Comparison of ENCODE assay signal across 8 mouse cellular contexts in the genomic region with DNA sequence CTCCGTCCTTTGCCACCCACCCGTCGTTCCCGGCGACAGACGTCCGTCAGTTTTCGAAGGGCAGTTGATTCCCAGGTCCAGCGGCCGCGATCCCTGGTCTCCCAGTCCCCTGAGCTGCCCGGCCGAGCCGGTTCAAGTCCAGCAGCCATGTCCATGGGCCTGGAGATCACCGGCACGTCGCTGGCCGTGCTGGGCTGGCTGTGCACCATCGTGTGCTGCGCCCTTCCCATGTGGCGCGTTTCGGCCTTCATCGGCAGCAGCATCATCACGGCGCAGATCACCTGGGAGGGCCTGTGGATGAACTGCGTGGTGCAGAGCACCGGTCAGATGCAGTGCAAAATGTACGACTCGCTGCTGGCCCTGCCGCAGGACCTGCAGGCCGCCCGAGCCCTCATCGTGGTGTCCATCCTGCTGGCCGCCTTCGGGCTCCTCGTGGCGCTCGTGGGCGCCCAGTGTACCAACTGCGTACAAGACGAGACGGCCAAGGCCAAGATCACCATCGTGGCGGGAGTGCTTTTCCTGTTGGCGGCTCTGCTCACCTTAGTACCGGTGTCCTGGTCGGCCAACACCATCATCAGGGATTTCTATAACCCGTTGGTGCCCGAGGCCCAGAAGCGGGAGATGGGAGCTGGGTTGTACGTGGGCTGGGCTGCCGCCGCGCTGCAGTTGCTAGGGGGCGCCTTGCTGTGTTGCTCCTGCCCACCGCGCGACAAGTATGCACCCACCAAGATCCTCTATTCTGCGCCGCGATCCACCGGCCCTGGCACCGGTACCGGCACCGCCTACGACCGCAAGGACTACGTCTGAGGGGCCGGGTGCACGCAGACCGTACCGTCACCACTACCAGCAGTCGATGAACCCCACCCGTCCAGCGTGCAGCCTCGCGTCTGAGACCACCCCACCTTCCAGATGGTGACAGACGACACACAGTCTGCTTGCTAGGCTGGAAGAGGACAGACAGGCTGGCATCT. TPM values are rescaled to one million over a fixed set of nuclear protein-coding genes. Genes with fewer than 3 reads are reported as not detected.
A peak's percentile ranks its signal among the peaks of the same experiment; 100 is the strongest.
DNase-seq lines count a peak whose midpoint lies in the region; ATAC-seq lines count a peak whose summit lies in the region.

No protein-coding gene starts in this region.

- H3K9me3 ChIP-seq in heart, embryonic 12.5 days (replicated peaks) = no peaks in the 10 kb centered on the region
- H3K9me3 ChIP-seq in intestine, embryonic 14.5 days (ENCODE audit: control insufficient read depth, low read length) = no peaks in the 10 kb centered on the region

- intact Hi-C loops in heart, postnatal 10 days (cut with DNase I) = no loop called here

- peak overlapping the region; percentile 39 for H3K4me3 ChIP-seq in heart, embryonic 12.5 days
- H3K4me3 ChIP-seq in brown adipose tissue, adult 24 weeks (ENCODE audit: insufficient read depth, low read depth, low read length) = peak overlapping the region; percentile 8
- peak overlapping the region; percentile 30 for H3K4me3 ChIP-seq in intestine, embryonic 14.5 days (ENCODE audit: low read depth, low read length)

- no peak for ATAC-seq in heart, embryonic 12.5 days (ENCODE audit: insufficient number of reproducible peaks, low FRiP score)
- ATAC-seq in intestine, embryonic 14.5 days (replicated peaks; ENCODE audit: low FRiP score, low TSS enrichment, low read depth) = peak; percentile 6; the same call in 1 of the 2 replicates
- peak; percentile 50 for ATAC-seq in megakaryocyte progenitor cell, adult 5-6 weeks (replicated peaks; ENCODE audit: poor library complexity)
- no peak for ATAC-seq in CD4-positive, CD25-positive, alpha-beta regulatory T cell, adult 4 months

- H3K27ac ChIP-seq in heart, embryonic 12.5 days (ENCODE audit: poor library complexity, severe bottlenecking) = no peak overlapping the region
- no peak overlapping the region for H3K27ac ChIP-seq in brown adipose tissue, adult 24 weeks (replicated peaks; ENCODE audit: low read depth, low read length)
- peak overlapping the region; percentile 87 for H3K27ac ChIP-seq in intestine, embryonic 14.5 days (ENCODE audit: low read depth)

- H3K4me2 ChIP-seq in heart, embryonic 12.5 days = peak overlapping the region; percentile 66
- peak overlapping the region; percentile 46 for H3K4me2 ChIP-seq in intestine, embryonic 14.5 days (ENCODE audit: low read length)

- 5% methylated on average over 79 of the region's 79 CpGs for WGBS in heart, embryonic 12.5 days
- 4% methylated on average over 78 of the region's 79 CpGs for WGBS in intestine, embryonic 14.5 days

- H3K4me1 ChIP-seq in heart, embryonic 12.5 days (replicated peaks) = peaks cover 26% of the 10 kb centered on the region
- peaks cover 5% of the 10 kb centered on the region for H3K4me1 ChIP-seq in brown adipose tissue, adult 24 weeks (ENCODE audit: control insufficient read depth, insufficient read depth, insufficient read length, low read length)
- peaks cover 4% of the 10 kb centered on the region; the same call in 1 of the 2 replicates for H3K4me1 ChIP-seq in intestine, embryonic 14.5 days (replicated peaks; ENCODE audit: control insufficient read depth, insufficient read depth, low read length)

- DNase-seq in heart, postnatal 10 days = no peak
- peak; percentile 70 for DNase-seq in intestine, embryonic 14.5 days (ENCODE audit: low spot score)
- no peak for DNase-seq in yolk sac, embryonic 10.5 days (ENCODE audit: low spot score)
- no peak for DNase-seq in layer of hippocampus, postnatal 36 days

- no peaks in the 10 kb centered on the region for H3K36me3 ChIP-seq in heart, embryonic 12.5 days
- no peaks in the 10 kb centered on the region for H3K36me3 ChIP-seq in intestine, embryonic 14.5 days (ENCODE audit: control insufficient read depth, insufficient read depth, low read length)

- peaks cover 72% of the 10 kb centered on the region for H3K27me3 ChIP-seq in heart, embryonic 12.5 days (replicated peaks)
- H3K27me3 ChIP-seq in intestine, embryonic 14.5 days (replicated peaks; ENCODE audit: control insufficient read depth, insufficient read depth, low read length) = peaks cover 46% of the 10 kb centered on the region

- peak overlapping the region; percentile 46; the same call in 1 of the 2 replicates for H3K9ac ChIP-seq in heart, embryonic 12.5 days
- peak overlapping the region; percentile 65 for H3K9ac ChIP-seq in intestine, embryonic 14.5 days (ENCODE audit: low read length)

RNA-seq across cellular contexts. Expression of gene Cldn3, which starts 0.6 kb away (rescaled TPM):
- polyA plus RNA-seq in heart, embryonic 12.5 days (2016; fragmentation: Nextera tagmentation; extraction: Ambion mirVana) = 2.5 and 3.2 TPM in 2 replicates
- total RNA-seq in heart, postnatal 10 days (2021) = under 1 TPM; 0.27 to 0.41 TPM
- polyA plus RNA-seq in brown adipose tissue, adult 24 weeks (2012; ENCODE audit: insufficient read depth, insufficient read length, missing spikeins) = not detected in 2 replicates
- 113 and 143 TPM in 2 replicates for polyA plus RNA-seq in intestine, embryonic 14.5 days (2014; fragmentation: Nextera tagmentation; extraction: Ambion mirVana)
- not detected in 2 replicates for total RNA-seq in megakaryocyte progenitor cell, adult 5-6 weeks (2015)
- total RNA-seq in megakaryocyte progenitor cell, adult 5-6 weeks (2017) = not detected in 2 replicates
- polyA plus RNA-seq in CD4-positive, CD25-positive, alpha-beta regulatory T cell, adult 4 months (2017; shearing (Covaris generic)) = not detected
- under 1 TPM; 0.61 to 0.92 TPM for total RNA-seq in layer of hippocampus, postnatal 36 days (2021)

RNA-seq across cellular contexts. Expression of gene Abhd11, which starts 22.4 kb away (rescaled TPM):
- polyA plus RNA-seq in heart, embryonic 12.5 days (2016; fragmentation: Nextera tagmentation; extraction: Ambion mirVana) = 58.1 and 58.3 TPM in 2 replicates
- total RNA-seq in heart, postnatal 10 days (2021) = 10 to 100 TPM; 58.2 to 64.1 TPM
- polyA plus RNA-seq in brown adipose tissue, adult 24 weeks (2012; ENCODE audit: insufficient read depth, insufficient read length, missing spikeins) = 91.8 and 99.4 TPM in 2 replicates
- polyA plus RNA-seq in intestine, embryonic 14.5 days (2014; fragmentation: Nextera tagmentation; extraction: Ambion mirVana) = 99.7 and 104 TPM in 2 replicates
- 133 and 142 TPM in 2 replicates for total RNA-seq in megakaryocyte progenitor cell, adult 5-6 weeks (2015)
- total RNA-seq in megakaryocyte progenitor cell, adult 5-6 weeks (2017) = 59.3 and 65.3 TPM in 2 replicates
- polyA plus RNA-seq in CD4-positive, CD25-positive, alpha-beta regulatory T cell, adult 4 months (2017; shearing (Covaris generic)) = 10 to 100 TPM; 64.3 to 80.5 TPM
- total RNA-seq in layer of hippocampus, postnatal 36 days (2021) = 10 to 100 TPM; 27.7 to 33.1 TPM

RNA-seq across cellular contexts. Expression of gene Stx1a, which starts 36.7 kb away (rescaled TPM):
- 12.1 and 13.3 TPM in 2 replicates for polyA plus RNA-seq in heart, embryonic 12.5 days (2016; fragmentation: Nextera tagmentation; extraction: Ambion mirVana)
- total RNA-seq in heart, postnatal 10 days (2021) = 1 to 10 TPM; 3.3 to 3.9 TPM
- not detected in 2 replicates for polyA plus RNA-seq in brown adipose tissue, adult 24 weeks (2012; ENCODE audit: insufficient read depth, insufficient read length, missing spikeins)
- 15.9 and 20.2 TPM in 2 replicates for polyA plus RNA-seq in intestine, embryonic 14.5 days (2014; fragmentation: Nextera tagmentation; extraction: Ambion mirVana)
- 0.39 and 1.2 TPM in 2 replicates for total RNA-seq in megakaryocyte progenitor cell, adult 5-6 weeks (2015)
- total RNA-seq in megakaryocyte progenitor cell, adult 5-6 weeks (2017) = 0.04 and 0.44 TPM in 2 replicates
- polyA plus RNA-seq in CD4-positive, CD25-positive, alpha-beta regulatory T cell, adult 4 months (2017; shearing (Covaris generic)) = 10 to 100 TPM; 15.4 to 27.0 TPM
- 10 to 100 TPM; 96.3 to 96.4 TPM for total RNA-seq in layer of hippocampus, postnatal 36 days (2021)

RNA-seq across cellular contexts. Expression of gene Cldn4, which starts 39.8 kb away (rescaled TPM):
- 1.0 and 1.1 TPM in 2 replicates for polyA plus RNA-seq in heart, embryonic 12.5 days (2016; fragmentation: Nextera tagmentation; extraction: Ambion mirVana)
- total RNA-seq in heart, postnatal 10 days (2021) = under 1 TPM in 1 of 2 experiments, not detected in 1; 0.14 TPM
- not detected in 2 replicates for polyA plus RNA-seq in brown adipose tissue, adult 24 weeks (2012; ENCODE audit: insufficient read depth, insufficient read length, missing spikeins)
- 78.1 and 78.3 TPM in 2 replicates for polyA plus RNA-seq in intestine, embryonic 14.5 days (2014; fragmentation: Nextera tagmentation; extraction: Ambion mirVana)
- total RNA-seq in megakaryocyte progenitor cell, adult 5-6 weeks (2015) = not detected in 2 replicates
- total RNA-seq in megakaryocyte progenitor cell, adult 5-6 weeks (2017) = not detected in 2 replicates
- under 1 TPM in 1 of 2 experiments, not detected in 1; 0.40 TPM for polyA plus RNA-seq in CD4-positive, CD25-positive, alpha-beta regulatory T cell, adult 4 months (2017; shearing (Covaris generic))
- not detected for total RNA-seq in layer of hippocampus, postnatal 36 days (2021)

RNA-seq across cellular contexts. Expression of gene Mettl27, which starts 54.4 kb away (rescaled TPM):
- polyA plus RNA-seq in heart, embryonic 12.5 days (2016; fragmentation: Nextera tagmentation; extraction: Ambion mirVana) = 8.6 and 11.1 TPM in 2 replicates
- 1 to 10 TPM; 7.0 to 7.4 TPM for total RNA-seq in heart, postnatal 10 days (2021)
- polyA plus RNA-seq in brown adipose tissue, adult 24 weeks (2012; ENCODE audit: insufficient read depth, insufficient read length, missing spikeins) = 6.3 and 9.3 TPM in 2 replicates
- polyA plus RNA-seq in intestine, embryonic 14.5 days (2014; fragmentation: Nextera tagmentation; extraction: Ambion mirVana) = 22.7 and 24.6 TPM in 2 replicates
- total RNA-seq in megakaryocyte progenitor cell, adult 5-6 weeks (2015) = 1.9 and 3.9 TPM in 2 replicates
- total RNA-seq in megakaryocyte progenitor cell, adult 5-6 weeks (2017) = 0.92 and 3.4 TPM in 2 replicates
- 10 to 100 TPM; 11.4 to 16.7 TPM for polyA plus RNA-seq in CD4-positive, CD25-positive, alpha-beta regulatory T cell, adult 4 months (2017; shearing (Covaris generic))
- 1 to 10 TPM; 7.1 to 8.4 TPM for total RNA-seq in layer of hippocampus, postnatal 36 days (2021)

Comparison
In these comparisons a context has a peak if more than half of its experiments do, and no peak if none do; other contexts are left out.
1. ATAC-seq: peak in intestine, embryonic 14.5 days (single experiment) and megakaryocyte progenitor cell, adult 5-6 weeks (single experiment); none in heart, embryonic 12.5 days (single experiment) and CD4-positive, CD25-positive, alpha-beta regulatory T cell, adult 4 months (single experiment).
2. RNA of gene Cldn3, which starts 0.6 kb away (polyA plus RNA-seq): 113 to 143 TPM in intestine, embryonic 14.5 days; 2.5 to 3.2 TPM in heart, embryonic 12.5 days, not detected in brown adipose tissue, adult 24 weeks and not detected in CD4-positive, CD25-positive, alpha-beta regulatory T cell, adult 4 months; every median in the first group is over 10 times any median in the second.
3. Peak in every context shown above with its lines, with median percentiles within 50 percentile points of each other: H3K4me3 ChIP-seq.